Mouse (Mus musculus): ENCODE measurements around the gene Evi5. TPM values are rescaled to one million over a fixed set of nuclear protein-coding genes. Genes with fewer than 3 reads are reported as not detected.

The Evi5 gene
- polyA plus RNA-seq, 1 experiment from 2014 or later = 57.5 TPM

DNA sequence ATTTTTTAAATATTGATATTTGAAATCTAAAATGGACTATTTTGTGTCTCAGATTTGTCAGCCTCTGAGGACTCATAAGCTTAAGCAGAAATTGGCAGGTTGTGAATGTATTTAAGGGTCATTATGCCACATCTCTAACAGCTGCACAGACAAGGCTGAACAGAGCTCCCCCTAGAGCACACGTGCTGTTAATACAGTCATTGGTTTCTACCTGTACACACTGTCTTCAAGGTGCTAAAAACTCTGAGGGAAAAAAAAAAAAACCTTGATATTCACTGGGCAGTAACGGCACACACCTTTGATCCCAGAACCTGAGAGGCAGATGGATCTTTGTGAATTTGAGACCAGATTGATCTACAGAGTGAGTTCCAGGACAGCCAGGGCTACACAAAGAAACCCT, 15.9 kb downstream of the Evi5 start:
- ATAC-seq (ENCODE audit: low read depth) = no peak
- WGBS = 43% methylated on average over 2 of the region's 2 CpGs
- no peaks in the 10 kb centered on the region for H3K36me3 ChIP-seq (ENCODE audit: control insufficient read depth, insufficient read depth, low read length)
- H3K4me1 ChIP-seq (replicated peaks; ENCODE audit: control insufficient read depth, insufficient read depth, low read length) = peaks cover 8% of the 10 kb centered on the region
- H3K4me2 ChIP-seq (ENCODE audit: low read depth, low read length) = no peak overlapping the region
- no peaks in the 10 kb centered on the region for H3K9me3 ChIP-seq (ENCODE audit: control insufficient read depth, low read length)
- H3K27ac ChIP-seq (ENCODE audit: low read length) = no peak overlapping the region
- no peaks in the 10 kb centered on the region for H3K27me3 ChIP-seq (ENCODE audit: control insufficient read depth, insufficient read depth, low read depth, low read length)
- H3K9ac ChIP-seq (ENCODE audit: low read length) = no peak overlapping the region
- no peak overlapping the region for H3K4me3 ChIP-seq (ENCODE audit: low read length)

DNA sequence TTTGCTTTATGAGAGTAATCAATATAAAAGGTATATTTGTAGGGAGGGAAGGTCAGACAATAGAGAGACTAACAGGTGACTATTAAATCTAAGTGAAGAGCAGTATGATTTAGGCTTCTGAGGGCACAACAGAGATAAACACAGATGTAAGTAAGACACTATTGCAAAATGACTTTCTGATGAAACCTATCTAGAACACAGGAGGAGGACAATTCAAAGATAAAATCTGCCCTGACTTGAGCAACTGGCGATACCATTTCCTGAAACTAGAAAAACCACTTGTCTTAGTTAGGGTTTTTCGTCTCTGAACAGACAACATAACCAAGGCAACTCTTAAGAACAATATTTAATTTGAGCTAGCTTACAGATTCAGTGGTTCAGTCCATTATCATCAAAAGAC, 19.4 kb downstream of the Evi5 start:
- no peaks in the 10 kb centered on the region for H3K9me3 ChIP-seq (ENCODE audit: control insufficient read depth, low read length)
- no peaks in the 10 kb centered on the region for H3K36me3 ChIP-seq (ENCODE audit: control insufficient read depth, insufficient read depth, low read length)
- ATAC-seq (ENCODE audit: low read depth) = no peak
- H3K4me1 ChIP-seq (replicated peaks; ENCODE audit: control insufficient read depth, insufficient read depth, low read length) = peaks cover 12% of the 10 kb centered on the region
- 66% methylated on average over 2 of the region's 2 CpGs for WGBS
- H3K4me3 ChIP-seq (ENCODE audit: low read length) = no peak overlapping the region
- no peak overlapping the region for H3K27ac ChIP-seq (ENCODE audit: low read length)
- H3K4me2 ChIP-seq (ENCODE audit: low read depth, low read length) = no peak overlapping the region
- H3K9ac ChIP-seq (ENCODE audit: low read length) = no peak overlapping the region
- no peaks in the 10 kb centered on the region for H3K27me3 ChIP-seq (ENCODE audit: control insufficient read depth, insufficient read depth, low read depth, low read length)

DNA sequence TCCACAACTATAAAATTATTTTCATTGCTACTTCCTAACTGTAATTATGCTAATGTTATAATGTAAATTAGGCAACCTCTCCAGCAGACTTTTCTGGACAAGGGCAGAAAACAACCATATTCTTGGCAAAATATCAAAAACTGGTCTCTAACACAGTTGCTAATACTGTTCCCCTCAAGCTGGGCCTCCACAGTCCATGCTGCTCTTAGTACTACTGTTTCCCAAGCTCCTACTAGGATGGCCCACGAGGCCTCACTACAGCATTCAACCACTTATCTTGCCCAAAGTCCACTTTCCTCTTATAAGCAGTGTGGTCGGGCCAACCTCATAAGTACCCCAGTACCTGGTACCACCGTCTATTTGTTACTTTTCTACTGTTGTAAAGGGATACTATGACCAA, 20.4 kb downstream of the Evi5 start:
- Histone ChIP-seq H3K9ac (ENCODE audit: low read length) (no peak overlapping the region), H3K27ac (ENCODE audit: low read length) (no peak overlapping the region), H3K4me1 (replicated peaks; ENCODE audit: control insufficient read depth, insufficient read depth, low read length) (peaks cover 12% of the 10 kb centered on the region), H3K27me3 (ENCODE audit: control insufficient read depth, insufficient read depth, low read depth, low read length) (no peaks in the 10 kb centered on the region), H3K4me2 (ENCODE audit: low read depth, low read length) (no peak overlapping the region), H3K4me3 (ENCODE audit: low read length) (no peak overlapping the region), H3K9me3 (ENCODE audit: control insufficient read depth, low read length) (peaks cover 2% of the 10 kb centered on the region; the same call in 1 of the 2 replicates), H3K36me3 (ENCODE audit: control insufficient read depth, insufficient read depth, low read length) (peaks cover 3% of the 10 kb centered on the region; the same call in 1 of the 2 replicates)
- WGBS = 60% methylated on average over 3 of the region's 3 CpGs
- ATAC-seq (ENCODE audit: low read depth) = peak; percentile 66

DNA sequence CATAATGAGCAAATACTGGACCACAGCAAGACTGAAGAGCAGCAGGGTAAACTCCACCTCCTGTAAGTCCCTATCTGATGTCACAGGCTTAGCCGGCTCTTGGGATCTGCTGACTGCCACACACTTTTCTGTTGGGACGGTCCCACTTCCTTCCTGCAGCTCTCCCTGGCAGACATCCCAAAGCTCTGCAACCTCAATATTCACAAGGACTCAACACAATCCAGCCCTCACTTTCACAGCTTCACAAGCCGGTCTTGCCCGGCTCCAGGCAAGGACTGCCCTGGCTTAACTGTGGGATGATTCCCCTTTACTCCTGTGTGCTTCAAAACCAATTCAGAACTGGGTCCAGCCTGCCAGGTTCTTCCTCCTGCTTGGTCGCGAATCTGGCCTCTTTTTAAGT, 21.1 kb downstream of the Evi5 start:
- Histone ChIP-seq H3K4me2 (ENCODE audit: low read depth, low read length) (peak overlapping the region; percentile 24), H3K4me1 (replicated peaks; ENCODE audit: control insufficient read depth, insufficient read depth, low read length) (peaks cover 12% of the 10 kb centered on the region), H3K4me3 (ENCODE audit: low read length) (no peak overlapping the region), H3K9me3 (ENCODE audit: control insufficient read depth, low read length) (peaks cover 2% of the 10 kb centered on the region; the same call in 1 of the 2 replicates), H3K36me3 (ENCODE audit: control insufficient read depth, insufficient read depth, low read length) (peaks cover 3% of the 10 kb centered on the region; the same call in 1 of the 2 replicates), H3K27me3 (ENCODE audit: control insufficient read depth, insufficient read depth, low read depth, low read length) (no peaks in the 10 kb centered on the region), H3K27ac (ENCODE audit: low read length) (peak overlapping the region; percentile 60; the same call in 1 of the 2 replicates), H3K9ac (ENCODE audit: low read length) (no peak overlapping the region)
- WGBS = 18% methylated on average over 6 of the region's 6 CpGs
- peak; percentile 90 for ATAC-seq (ENCODE audit: low read depth)

DNA sequence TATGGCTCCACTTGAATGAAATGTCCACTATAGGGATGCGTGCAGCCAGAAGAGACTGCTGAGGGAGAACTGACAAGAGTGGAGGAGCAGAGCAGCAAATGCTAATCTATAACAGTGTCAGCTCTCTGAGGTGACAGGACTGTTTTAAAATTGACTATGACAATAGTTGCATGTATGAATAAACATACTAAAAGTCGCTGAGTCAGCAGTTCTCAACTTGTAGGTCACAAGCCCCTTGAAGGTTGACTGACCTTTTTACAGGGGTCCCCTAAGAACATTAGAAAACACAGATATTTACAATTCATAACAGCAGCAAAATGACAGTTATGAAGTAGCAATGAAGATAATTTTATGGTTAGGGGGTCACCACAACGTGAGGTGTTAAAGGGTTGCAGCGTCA, 25.9 kb downstream of the Evi5 start:
- Histone ChIP-seq H3K9ac (ENCODE audit: low read length) (no peak overlapping the region), H3K4me2 (ENCODE audit: low read depth, low read length) (no peak overlapping the region), H3K4me1 (replicated peaks; ENCODE audit: control insufficient read depth, insufficient read depth, low read length) (peaks cover 4% of the 10 kb centered on the region), H3K36me3 (ENCODE audit: control insufficient read depth, insufficient read depth, low read length) (peaks cover 3% of the 10 kb centered on the region; the same call in 1 of the 2 replicates), H3K27ac (ENCODE audit: low read length) (no peak overlapping the region), H3K27me3 (ENCODE audit: control insufficient read depth, insufficient read depth, low read depth, low read length) (no peaks in the 10 kb centered on the region), H3K4me3 (ENCODE audit: low read length) (no peak overlapping the region), H3K9me3 (ENCODE audit: control insufficient read depth, low read length) (peaks cover 2% of the 10 kb centered on the region; the same call in 1 of the 2 replicates)
- 79% methylated on average over 4 of the region's 4 CpGs for WGBS
- ATAC-seq (ENCODE audit: low read depth) = no peak

DNA sequence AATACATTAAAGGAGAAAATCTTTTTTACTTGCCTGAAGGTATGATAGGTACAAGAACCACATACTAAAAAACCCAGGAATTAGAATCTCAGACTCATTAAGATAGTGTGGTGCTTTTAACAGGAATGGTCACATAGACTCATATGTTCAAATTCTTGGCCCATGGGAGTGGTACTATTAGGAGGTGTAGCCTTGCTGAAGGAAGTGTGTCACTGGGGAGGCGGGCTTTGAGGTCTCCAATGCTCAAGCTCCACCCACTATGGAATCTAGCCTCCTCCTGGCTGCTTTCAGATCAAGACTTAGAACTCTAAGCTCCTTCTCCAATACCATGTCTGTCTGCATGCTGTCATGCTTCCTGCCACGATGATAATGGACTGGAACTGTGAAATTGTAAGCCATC, 27.1 kb downstream of the Evi5 start:
- no peaks in the 10 kb centered on the region for H3K27me3 ChIP-seq (ENCODE audit: control insufficient read depth, insufficient read depth, low read depth, low read length)
- H3K4me3 ChIP-seq (ENCODE audit: low read length) = no peak overlapping the region
- H3K9ac ChIP-seq (ENCODE audit: low read length) = no peak overlapping the region
- 0 out of 2 replicates have a peak, but pooled peaks have one; percentile 34 for ATAC-seq (ENCODE audit: low read depth)
- peaks cover 3% of the 10 kb centered on the region; the same call in 1 of the 2 replicates for H3K36me3 ChIP-seq (ENCODE audit: control insufficient read depth, insufficient read depth, low read length)
- 65% methylated on average over 2 of the region's 2 CpGs for WGBS
- H3K4me1 ChIP-seq (replicated peaks; ENCODE audit: control insufficient read depth, insufficient read depth, low read length) = no peaks in the 10 kb centered on the region; the same call in 1 of the 2 replicates
- no peak overlapping the region for H3K4me2 ChIP-seq (ENCODE audit: low read depth, low read length)
- H3K27ac ChIP-seq (ENCODE audit: low read length) = no peak overlapping the region
- H3K9me3 ChIP-seq (ENCODE audit: control insufficient read depth, low read length) = peaks cover 2% of the 10 kb centered on the region; the same call in 1 of the 2 replicates

DNA sequence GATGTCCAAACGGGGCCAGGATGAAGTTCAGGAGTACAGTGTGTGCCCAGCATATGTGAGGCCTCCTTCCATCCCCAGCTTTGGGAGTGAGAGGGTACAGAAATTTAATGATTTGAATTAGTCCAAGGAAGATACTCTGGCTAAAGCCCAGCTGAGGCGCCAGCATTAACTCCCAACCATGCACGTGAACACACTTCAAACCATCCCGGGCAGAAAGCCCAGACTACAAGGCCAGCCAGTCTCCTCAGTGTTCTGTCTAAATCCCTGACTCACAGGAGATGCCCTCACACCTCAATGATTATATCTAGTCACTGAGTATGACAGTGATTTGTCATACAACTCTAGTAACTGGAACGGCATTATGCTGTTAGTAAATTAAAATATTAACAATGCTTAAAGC, 27.6 kb downstream of the Evi5 start:
- Histone ChIP-seq H3K4me3 (ENCODE audit: low read length) (no peak overlapping the region), H3K9me3 (ENCODE audit: control insufficient read depth, low read length) (peaks cover 2% of the 10 kb centered on the region; the same call in 1 of the 2 replicates), H3K27me3 (ENCODE audit: control insufficient read depth, insufficient read depth, low read depth, low read length) (no peaks in the 10 kb centered on the region), H3K4me1 (replicated peaks; ENCODE audit: control insufficient read depth, insufficient read depth, low read length) (no peaks in the 10 kb centered on the region; the same call in 1 of the 2 replicates), H3K27ac (ENCODE audit: low read length) (no peak overlapping the region), H3K36me3 (ENCODE audit: control insufficient read depth, insufficient read depth, low read length) (peaks cover 3% of the 10 kb centered on the region; the same call in 1 of the 2 replicates), H3K9ac (ENCODE audit: low read length) (no peak overlapping the region), H3K4me2 (ENCODE audit: low read depth, low read length) (no peak overlapping the region)
- WGBS = 69% methylated on average over 5 of the region's 5 CpGs
- no peak for ATAC-seq (ENCODE audit: low read depth)

DNA sequence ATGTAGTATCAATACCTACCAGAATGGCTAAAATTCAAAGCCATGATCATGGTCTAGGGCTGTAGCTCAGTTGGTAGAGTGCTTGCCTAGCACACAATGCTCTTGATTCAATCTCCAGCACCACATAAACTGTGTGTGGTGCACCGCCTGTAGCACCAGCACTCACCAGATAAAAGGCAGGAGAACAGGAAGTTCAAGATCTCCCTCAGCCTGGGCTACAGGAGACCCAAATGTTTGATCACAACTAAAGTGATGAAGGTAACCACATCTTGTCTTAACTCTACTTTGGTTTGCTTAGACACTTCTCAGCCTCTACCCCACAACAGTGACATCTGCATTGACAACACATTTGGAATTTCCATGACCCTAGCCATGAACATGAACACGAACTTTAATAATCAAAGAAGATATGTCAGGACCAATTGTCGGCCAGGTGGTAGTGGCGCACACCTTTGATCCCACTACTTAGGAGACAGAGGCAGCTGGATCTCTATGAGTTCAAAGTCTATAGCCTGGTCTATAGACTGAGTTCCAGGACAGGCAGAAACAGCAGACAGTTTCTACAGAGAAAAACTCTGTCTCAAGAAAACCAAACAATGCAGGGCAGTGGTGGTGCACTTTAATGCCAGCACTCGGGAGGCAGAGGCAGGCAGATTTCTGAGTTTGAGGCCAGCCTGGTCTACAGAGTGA, 34.2 kb downstream of the Evi5 start:
- Histone ChIP-seq H3K9ac (ENCODE audit: low read length) (no peak overlapping the region), H3K27ac (ENCODE audit: low read length) (no peak overlapping the region), H3K9me3 (ENCODE audit: control insufficient read depth, low read length) (no peaks in the 10 kb centered on the region), H3K27me3 (ENCODE audit: control insufficient read depth, insufficient read depth, low read depth, low read length) (no peaks in the 10 kb centered on the region), H3K4me1 (replicated peaks; ENCODE audit: control insufficient read depth, insufficient read depth, low read length) (peaks cover 8% of the 10 kb centered on the region), H3K4me3 (ENCODE audit: low read length) (no peak overlapping the region), H3K36me3 (ENCODE audit: control insufficient read depth, insufficient read depth, low read length) (0 out of 2 replicates have a peak, but pooled peaks cover 4% of the 10 kb centered on the region), H3K4me2 (ENCODE audit: low read depth, low read length) (no peak overlapping the region)
- 93% methylated on average over 5 of the region's 5 CpGs for WGBS
- no peak for ATAC-seq (ENCODE audit: low read depth)

DNA sequence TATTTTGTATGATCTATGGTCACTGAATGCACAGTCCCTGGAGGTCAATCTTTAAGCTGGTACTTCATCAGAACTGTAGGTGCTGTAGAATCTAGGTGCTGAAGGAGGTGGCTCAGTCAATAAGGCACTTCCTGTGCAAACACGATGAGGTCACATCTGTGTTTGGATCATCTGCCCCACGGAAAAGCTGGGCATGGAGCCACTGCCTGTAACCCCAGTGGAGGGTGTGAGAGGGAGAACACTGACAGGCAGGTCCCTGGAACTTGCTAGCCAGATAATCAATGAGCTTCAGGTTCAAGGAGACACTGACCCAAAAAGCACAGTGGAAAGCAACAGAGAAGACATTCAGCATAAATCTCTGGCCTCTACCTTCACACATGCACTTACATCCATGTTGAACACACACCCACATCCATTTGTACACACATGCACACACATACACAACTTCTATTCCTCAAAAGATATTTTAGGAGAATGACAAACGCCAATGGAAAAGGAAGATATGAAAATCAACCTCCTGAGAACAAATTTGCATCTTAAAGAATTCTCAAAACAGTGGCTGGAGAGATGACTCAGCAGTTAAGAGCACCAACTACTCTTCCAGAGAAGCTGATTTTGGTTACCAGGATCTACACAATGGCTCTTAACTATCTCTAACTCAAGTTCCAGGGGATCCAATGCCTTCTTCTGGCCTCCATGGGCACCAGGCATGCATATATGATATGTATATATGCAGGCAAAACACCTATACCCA, 35.8 kb downstream of the Evi5 start:
- WGBS = 28% methylated on average over 3 of the region's 3 CpGs
- Histone ChIP-seq H3K27me3 (ENCODE audit: control insufficient read depth, insufficient read depth, low read depth, low read length) (no peaks in the 10 kb centered on the region), H3K9me3 (ENCODE audit: control insufficient read depth, low read length) (no peaks in the 10 kb centered on the region), H3K27ac (ENCODE audit: low read length) (no peak overlapping the region), H3K9ac (ENCODE audit: low read length) (no peak overlapping the region), H3K36me3 (ENCODE audit: control insufficient read depth, insufficient read depth, low read length) (0 out of 2 replicates have a peak, but pooled peaks cover 4% of the 10 kb centered on the region), H3K4me1 (replicated peaks; ENCODE audit: control insufficient read depth, insufficient read depth, low read length) (peaks cover 12% of the 10 kb centered on the region), H3K4me2 (ENCODE audit: low read depth, low read length) (no peak overlapping the region), H3K4me3 (ENCODE audit: low read length) (no peak overlapping the region)
- no peak for ATAC-seq (ENCODE audit: low read depth)

All from lung, embryonic 16.5 days (tissue).